Mouse (Mus musculus) forebrain, postnatal 0 days (tissue): ENCODE results near the gene Melk. TPM values are rescaled to one million over a fixed set of nuclear protein-coding genes. Genes with fewer than 3 reads are reported as not detected.

Source experiments
- ATAC-seq: fragments of 200-750 bp; cut with Nextera tagmentation; 2 replicates; pipeline ENCODE4 v1.8.0; 2017; ENCODE audit warnings: mild to moderate bottlenecking, moderate library complexity
- DNase-seq: peaks from one replicate; pipeline ENCODE4 v3.0.0-alpha.2; 2015
- H3K27ac ChIP-seq: fragments of 300-500 bp; sonication (generic); 2 replicates; pipeline ENCODE4 v1.5.1; 2014; ENCODE audit warnings: low read depth, mild to moderate bottlenecking, antibody characterized with exemption, low read length, moderate library complexity, mixed read lengths
- H3K27me3 ChIP-seq: fragments of 300-500 bp; sonication (generic); 2 replicates; pipeline ENCODE4 v1.6.1; 2014; ENCODE audit warnings: mild to moderate bottlenecking, low read length, mixed read lengths; ENCODE audit not compliant: insufficient read depth
- H3K36me3 ChIP-seq: fragments of 300-500 bp; sonication (generic); 2 replicates; pipeline ENCODE4 v1.6.1; 2014; ENCODE audit warnings: mild to moderate bottlenecking, moderate library complexity; ENCODE audit not compliant: insufficient read depth
- H3K4me1 ChIP-seq: fragments of 300-500 bp; sonication (generic); 2 replicates; pipeline ENCODE4 v1.6.1; 2014; ENCODE audit warnings: antibody characterized with exemption; ENCODE audit not compliant: insufficient read depth
- H3K4me2 ChIP-seq: fragments of 300-500 bp; sonication (generic); 2 replicates; pipeline ENCODE4 v1.6.1; 2014; ENCODE audit warnings: low read depth, mild to moderate bottlenecking, moderate library complexity
- H3K4me3 ChIP-seq: fragments of 300-500 bp; sonication (generic); 2 replicates; pipeline ENCODE4 v1.5.1; 2014; ENCODE audit warnings: low read depth, low read length, mixed read lengths
- H3K9ac ChIP-seq: fragments of 300-500 bp; sonication (generic); 2 replicates; pipeline ENCODE4 v1.6.1; 2014; ENCODE audit warnings: mild to moderate bottlenecking
- H3K9me3 ChIP-seq: fragments of 300-500 bp; sonication (generic); 2 replicates; pipeline ENCODE4 v1.6.1; 2016; ENCODE audit warnings: low read length
- CTCF ChIP-seq: sonication (generic); IDR thresholded peaks from 2 replicates; pipeline ENCODE4 v1.5.1; 2016; ENCODE audit warnings: antibody characterized with exemption, control low read depth, low read depth
- WGBS: fragments of 180-500 bp; shearing (Covaris S2); extraction: QIAGEN DNeasy Blood & Tissue Kit; methylation state at CpG from one replicate; pipeline ENCODE4 v1.1.7; 2014; 5-methylcytosine and 5-hydroxymethylcytosine counted together
- polyA plus RNA-seq: library from polyadenylated mRNA; unstranded; fragments of >200 nt; fragmentation: Nextera tagmentation; extraction: Ambion mirVana; gene quantifications from 2 replicates; pipeline ENCODE4 v1.2.1, GENCODE M21; 2015
- total RNA-seq: library from RNA; depleted of rRNA; stranded (reverse); fragments of >200 nt; gene quantifications from 2 replicates; pipeline ENCODE4 v1.2.3, GENCODE M21; 2014

The Melk gene
- total and polyA plus RNA-seq, 2 experiments from 2014 or later = 4.2 to 4.7 TPM

DNA sequence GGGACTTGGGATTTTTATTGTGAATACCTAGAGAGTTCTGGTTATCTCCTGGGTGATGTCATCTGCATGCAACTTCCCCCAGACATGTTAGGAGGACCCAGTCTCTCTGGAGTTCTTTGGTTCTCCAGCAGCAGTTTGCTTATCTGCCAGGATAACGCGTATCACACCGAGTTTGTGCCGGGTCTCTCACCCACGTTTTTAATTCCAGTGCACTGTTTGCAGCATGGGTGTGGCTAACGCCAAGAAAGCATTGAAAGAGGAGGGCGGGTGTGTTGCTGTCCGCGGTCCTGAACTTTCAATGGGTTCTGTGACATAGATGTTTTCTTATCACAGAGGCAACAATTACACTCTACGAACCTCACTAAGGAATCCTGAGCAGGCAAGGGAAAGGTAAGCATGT lies 40.4 kb upstream of the Melk start:
- no peaks in the 10 kb centered on the region for H3K4me1 ChIP-seq
- no peaks in the 10 kb centered on the region for H3K9me3 ChIP-seq
- WGBS = 4% methylated on average over 10 of the region's 10 CpGs
- DNase-seq (no peak), ATAC-seq (no peak)
- no peak overlapping the region for H3K9ac ChIP-seq
- no peaks in the 10 kb centered on the region for H3K27me3 ChIP-seq
- H3K36me3 ChIP-seq = no peaks in the 10 kb centered on the region
- no peak overlapping the region for H3K4me3 ChIP-seq
- no peak overlapping the region for H3K27ac ChIP-seq
- H3K4me2 ChIP-seq = no peak overlapping the region
- no peak for TF ChIP-seq CTCF

GRCm38 (mm10) chr4:44265500-44265899 lies 35.2 kb upstream of the Melk start:
- ATAC-seq = no peak
- TF ChIP-seq CTCF = no peak
- Histone ChIP-seq H3K4me1 (no peaks in the 10 kb centered on the region), H3K9ac (no peak overlapping the region), H3K4me2 (no peak overlapping the region), H3K9me3 (no peaks in the 10 kb centered on the region), H3K27me3 (no peaks in the 10 kb centered on the region), H3K36me3 (no peaks in the 10 kb centered on the region), H3K4me3 (no peak overlapping the region), H3K27ac (no peak overlapping the region)
- DNase-seq = no peak
- WGBS = 79% methylated on average over 3 of the region's 3 CpGs

- Histone ChIP-seq H3K4me1 (no peaks in the 10 kb centered on the region), H3K4me3 (no peak overlapping the region), H3K9me3 (no peaks in the 10 kb centered on the region), H3K27me3 (no peaks in the 10 kb centered on the region), H3K27ac (no peak overlapping the region), H3K36me3 (no peaks in the 10 kb centered on the region), H3K9ac (no peak overlapping the region), H3K4me2 (no peak overlapping the region)
- 88% methylated on average over 6 of the region's 6 CpGs for WGBS
- ATAC-seq = no peak
- DNase-seq = no peak
- TF ChIP-seq CTCF = no peak
Observed at GRCm38 (mm10) chr4:44267437-44267836, 33.2 kb upstream of the Melk start.

- Histone ChIP-seq H3K4me2 (no peak overlapping the region), H3K36me3 (no peaks in the 10 kb centered on the region), H3K27me3 (no peaks in the 10 kb centered on the region), H3K9ac (no peak overlapping the region), H3K4me1 (no peaks in the 10 kb centered on the region), H3K9me3 (no peaks in the 10 kb centered on the region), H3K27ac (no peak overlapping the region), H3K4me3 (no peak overlapping the region)
- no peak for DNase-seq
- 86% methylated on average over 14 of the region's 14 CpGs for WGBS
- ATAC-seq = peak; percentile 40
- TF ChIP-seq CTCF = no peak
Observed at GRCm38 (mm10) chr4:44269376-44269817, 31.3 kb upstream of the Melk start.

DNA sequence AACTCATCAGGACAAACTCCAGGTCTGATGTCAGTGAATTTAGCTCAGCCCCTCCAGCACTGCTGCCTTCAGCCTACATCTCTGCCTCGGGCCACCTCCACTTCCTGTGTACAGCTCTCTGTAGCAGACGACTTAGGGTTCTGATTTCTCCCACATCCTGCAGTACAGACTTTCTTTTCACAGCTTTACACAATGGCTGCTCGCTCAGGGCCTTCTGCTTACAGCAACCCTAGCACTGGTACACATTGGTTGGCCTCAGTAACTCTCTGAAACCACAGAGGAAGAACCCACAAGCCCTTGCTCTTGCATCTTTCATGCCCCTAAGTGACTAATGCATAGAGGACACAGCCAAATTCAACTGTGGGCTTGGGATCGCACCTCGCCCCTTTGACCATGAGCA lies 29.5 kb upstream of the Melk start:
- H3K9ac ChIP-seq = no peak overlapping the region
- ATAC-seq (no peak), DNase-seq (no peak)
- no peak overlapping the region for H3K4me3 ChIP-seq
- no peaks in the 10 kb centered on the region for H3K9me3 ChIP-seq
- no peaks in the 10 kb centered on the region for H3K27me3 ChIP-seq
- no peak overlapping the region for H3K4me2 ChIP-seq
- WGBS = 76% methylated on average over 5 of the region's 5 CpGs
- H3K36me3 ChIP-seq = no peaks in the 10 kb centered on the region
- H3K4me1 ChIP-seq = no peaks in the 10 kb centered on the region
- TF ChIP-seq CTCF = no peak
- no peak overlapping the region for H3K27ac ChIP-seq

DNA sequence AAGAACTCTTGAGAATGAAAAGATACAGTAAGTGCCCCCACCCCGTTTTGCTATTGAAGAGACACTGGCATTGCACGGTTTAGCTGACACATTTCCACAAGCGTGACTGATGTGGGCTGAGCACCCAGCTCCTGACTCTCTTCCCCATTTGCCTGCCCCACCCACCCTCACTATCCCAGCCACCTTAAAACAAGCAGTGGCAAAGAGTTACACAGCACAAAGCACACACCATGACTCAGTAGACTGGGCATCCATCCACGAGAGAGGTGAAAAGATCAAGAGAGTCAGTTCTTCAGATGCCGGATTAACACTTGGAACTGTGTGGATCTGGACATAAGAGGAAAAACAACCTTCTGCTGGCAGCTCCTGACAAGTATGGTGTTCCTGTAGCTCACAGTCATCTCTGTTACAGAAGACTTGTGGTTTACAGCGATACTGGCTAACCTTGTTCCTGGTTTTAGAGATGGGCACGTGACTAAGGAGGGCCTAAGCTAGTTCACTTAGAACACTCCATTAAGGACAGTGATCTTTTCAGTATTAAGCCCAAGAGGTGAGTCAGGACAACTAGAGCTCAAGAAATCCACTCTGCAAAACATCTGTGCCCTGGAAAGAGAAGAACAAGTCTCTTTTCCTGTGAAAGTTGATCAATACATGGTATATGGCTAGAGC lies 18.9 kb upstream of the Melk start:
- H3K4me2 ChIP-seq = no peak overlapping the region
- H3K9ac ChIP-seq = no peak overlapping the region
- no peaks in the 10 kb centered on the region for H3K27me3 ChIP-seq
- no peaks in the 10 kb centered on the region for H3K9me3 ChIP-seq
- no peak for TF ChIP-seq CTCF
- no peak overlapping the region for H3K4me3 ChIP-seq
- ATAC-seq = no peak
- no peak for DNase-seq
- WGBS = 81% methylated on average over 7 of the region's 7 CpGs
- no peak overlapping the region for H3K27ac ChIP-seq
- no peaks in the 10 kb centered on the region for H3K4me1 ChIP-seq
- no peaks in the 10 kb centered on the region for H3K36me3 ChIP-seq

- TF ChIP-seq CTCF = peak; percentile 86
- no peaks in the 10 kb centered on the region for H3K27me3 ChIP-seq
- WGBS = 11% methylated on average over 7 of the region's 7 CpGs
- no peak overlapping the region for H3K9ac ChIP-seq
- H3K9me3 ChIP-seq = no peaks in the 10 kb centered on the region
- no peaks in the 10 kb centered on the region for H3K4me1 ChIP-seq
- H3K27ac ChIP-seq = no peak overlapping the region
- no peak overlapping the region for H3K4me2 ChIP-seq
- H3K36me3 ChIP-seq = no peaks in the 10 kb centered on the region
- H3K4me3 ChIP-seq = no peak overlapping the region
- peak; percentile 73 for ATAC-seq
- DNase-seq = peak; percentile 82
Observed at GRCm38 (mm10) chr4:44292534-44292933, 8.1 kb upstream of the Melk start.
